Mouse (Mus musculus): ENCODE data around the gene Zp3.

The Zp3 gene

GRCm38 (mm10) chr5:135962125-135962491 lies 17.8 kb upstream of the Zp3 start:
- DNase-seq (ENCODE audit: low spot score in 2 of 2), result no peak

- peak; percentile 96 to 97 for DNase-seq (ENCODE audit: low spot score in 2 of 2)
Observed at GRCm38 (mm10) chr5:135962492-135963279, 17.2 kb upstream of the Zp3 start.

GRCm38 (mm10) chr5:135963280-135963627 lies 16.6 kb upstream of the Zp3 start:
- DNase-seq (ENCODE audit: low spot score in 2 of 2), result no peak

- peak in 1 of 2 experiments; percentile 62 for DNase-seq (ENCODE audit: low spot score in 2 of 2)
Observed at GRCm38 (mm10) chr5:135965501-135965930, 14.4 kb upstream of the Zp3 start.

GRCm38 (mm10) chr5:135966866-135967265 lies 13.0 kb upstream of the Zp3 start:
- DNase-seq (ENCODE audit: low spot score in 2 of 2), result peak in 1 of 2 experiments; percentile 79

- peak; percentile 59 to 87 for DNase-seq (ENCODE audit: low spot score in 2 of 2)
Observed at GRCm38 (mm10) chr5:135968781-135969180, 11.1 kb upstream of the Zp3 start.

- DNase-seq (ENCODE audit: low spot score in 2 of 2), result no peak
Observed at GRCm38 (mm10) chr5:135970247-135970646, 9.7 kb upstream of the Zp3 start.

- DNase-seq (ENCODE audit: low spot score in 2 of 2), result no peak
Observed at GRCm38 (mm10) chr5:135971876-135972275, 8.0 kb upstream of the Zp3 start.

GRCm38 (mm10) chr5:135974365-135974764 lies 5.5 kb upstream of the Zp3 start, which contains the start of gene Ssc4d:
Gene Ssc4d (minus strand): TSS chr5:135974531.
- DNase-seq (ENCODE audit: low spot score in 2 of 2), result no peak

- no peak for DNase-seq (ENCODE audit: low spot score in 2 of 2)
Observed at GRCm38 (mm10) chr5:135975893-135976668, 3.8 kb upstream of the Zp3 start.

- DNase-seq (ENCODE audit: low spot score in 2 of 2), result no peak
Observed at GRCm38 (mm10) chr5:135979381-135979780, 518 bp upstream of the Zp3 start.

GRCm38 (mm10) chr5:135982398-135982797 lies 2.5 kb downstream of the Zp3 start:
- no peak for DNase-seq (ENCODE audit: low spot score in 2 of 2)

- DNase-seq (ENCODE audit: low spot score in 2 of 2), result no peak
Observed at GRCm38 (mm10) chr5:135984546-135985044, 4.7 kb downstream of the Zp3 start.

- DNase-seq (ENCODE audit: low spot score in 2 of 2), result no peak
Observed at GRCm38 (mm10) chr5:135987248-135987647, 7.3 kb downstream of the Zp3 start.

- DNase-seq (ENCODE audit: low spot score in 2 of 2), result peak in 1 of 2 experiments; percentile 31
Observed at GRCm38 (mm10) chr5:135990601-135991000, 10.7 kb downstream of the Zp3 start.

GRCm38 (mm10) chr5:135993381-135993965 lies 13.6 kb downstream of the Zp3 start:
- no peak for DNase-seq (ENCODE audit: low spot score in 2 of 2)

GRCm38 (mm10) chr5:135994335-135994724 lies 14.4 kb downstream of the Zp3 start:
- no peak for DNase-seq (ENCODE audit: low spot score in 2 of 2)

GRCm38 (mm10) chr5:135994725-135995687 lies 15.1 kb downstream of the Zp3 start, which contains the start of gene Dtx2:
Gene Dtx2 (plus strand): TSS chr5:135994800.
- DNase-seq (ENCODE audit: low spot score in 2 of 2), result peak; percentile 87 to 93

GRCm38 (mm10) chr5:135996162-135996561 lies 16.3 kb downstream of the Zp3 start:
- no peak for DNase-seq (ENCODE audit: low spot score in 2 of 2)

- no peak for DNase-seq (ENCODE audit: low spot score in 2 of 2)
Observed at GRCm38 (mm10) chr5:136001222-136001621, 21.3 kb downstream of the Zp3 start.

- DNase-seq (ENCODE audit: low spot score in 2 of 2), result no peak
Observed at GRCm38 (mm10) chr5:136002325-136002724, 22.4 kb downstream of the Zp3 start.
